Mouse (Mus musculus): ENCODE measurements at regions not wholly inside any gene's neighbourhood (a gene's known extent, or its start where the extent isn't known, plus 50 kb on each side); places are given as distances from the start of the nearest gene placed in this dataset.

GRCm38 (mm10) chr9:83248164-83248730 is 101.8 kb upstream of the Hmgn3 start:
- no peak for TF ChIP-seq UBTF (IDR thresholded peaks at IDR 0.05; ENCODE audit: borderline replicate concordance, insufficient read depth, low read depth, low read length)
- TF ChIP-seq MYB (IDR thresholded peaks at IDR 0.05; ENCODE audit: low read depth, low read length): no peak
